Mouse (Mus musculus) left cerebral cortex, postnatal 4 days (tissue): ENCODE measurements around the gene Atg7. TPM values are rescaled to one million over a fixed set of nuclear protein-coding genes. Genes with fewer than 3 reads are reported as not detected.
"Not testable (repeated sequence)": the region's sequence is repeated elsewhere in the genome, so short reads cannot be mapped to it uniquely, and the experiment has no call there.

Experiments used
- DNase-seq: peaks from one replicate; pipeline ENCODE4 v3.0.0-alpha.2; 2022
- intact Hi-C: fragments of 180-260 bp; cut with DNase I; formaldehyde crosslinking; loops from one replicate; pipeline ENCODE4 v1.15.1; 2025
- total RNA-seq, 2 experiments: library from RNA; stranded (reverse); gene quantifications; 2 replicates each; pipeline ENCODE4 v1.2.3; 2021

Gene Atg7
- total RNA-seq, 2 experiments from 2014 or later = 16.4 to 20.3 TPM

GRCm38 (mm10) chr6:114873808-114874137 is 230.9 kb downstream of the Atg7 start:
- DNase-seq = no peak
- intact Hi-C loops = no loop called here

GRCm38 (mm10) chr6:114874138-114874928 is 231.4 kb downstream of the Atg7 start:
- intact Hi-C loops = no loop called here
- no peak for DNase-seq

- intact Hi-C loops = no loop called here
- peak; percentile 97 for DNase-seq
Observed at GRCm38 (mm10) chr6:114875018-114875558, 232.2 kb downstream of the Atg7 start.

GRCm38 (mm10) chr6:114876033-114876432 is 233.1 kb downstream of the Atg7 start:
- no peak for DNase-seq
- intact Hi-C loops = no loop called here

GRCm38 (mm10) chr6:114876546-114876945 is 233.6 kb downstream of the Atg7 start:
- intact Hi-C loops = no loop called here

GRCm38 (mm10) chr6:114878841-114879520 is 236.1 kb downstream of the Atg7 start:
- DNase-seq = peak; percentile 77
- intact Hi-C loops = no loop called here

More at GRCm38 (mm10) chr6:114876546-114876945, 233.6 kb downstream of the Atg7 start:
- no peak for DNase-seq

- intact Hi-C loops = loop anchor here (5.0 kb wide), 1 partner anchor 42 kb away; no protein-coding TSS in a partner anchor
Observed at GRCm38 (mm10) chr6:114880798-114881197, 237.9 kb downstream of the Atg7 start.

GRCm38 (mm10) chr6:114882212-114882611 is 239.3 kb downstream of the Atg7 start:
- no peak for DNase-seq
- intact Hi-C loops = loop anchor here (5.0 kb wide), 1 partner anchor 40 kb away; no protein-coding TSS in a partner anchor

More at GRCm38 (mm10) chr6:114880798-114881197, 237.9 kb downstream of the Atg7 start:
- DNase-seq = no peak

GRCm38 (mm10) chr6:114882675-114883074 is 239.8 kb downstream of the Atg7 start:
- intact Hi-C loops = loop anchor here (5.0 kb wide), 1 partner anchor 40 kb away; no protein-coding TSS in a partner anchor
- no peak for DNase-seq

GRCm38 (mm10) chr6:114883261-114883740 is 240.4 kb downstream of the Atg7 start:
- DNase-seq = peak; percentile 82
- intact Hi-C loops = loop anchor here (5.0 kb wide), 1 partner anchor 39 kb away; no protein-coding TSS in a partner anchor

- no peak for DNase-seq
- intact Hi-C loops = no loop called here
Observed at GRCm38 (mm10) chr6:114885129-114885528, 242.2 kb downstream of the Atg7 start.

GRCm38 (mm10) chr6:114886012-114886411 is 243.1 kb downstream of the Atg7 start:
- intact Hi-C loops = no loop called here
- no peak for DNase-seq

- intact Hi-C loops = no loop called here
- no peak for DNase-seq
Observed at GRCm38 (mm10) chr6:114886504-114887361, 243.8 kb downstream of the Atg7 start.

- DNase-seq = peak; percentile 68
- intact Hi-C loops = no loop called here
Observed at GRCm38 (mm10) chr6:114888922-114889321, 246.0 kb downstream of the Atg7 start.

GRCm38 (mm10) chr6:114889971-114890370 is 247.1 kb downstream of the Atg7 start:
- DNase-seq, intact Hi-C loops: not testable (repeated sequence)

- peak; percentile 98 for DNase-seq
- intact Hi-C loops = no loop called here
Observed at GRCm38 (mm10) chr6:114890411-114891115, 247.7 kb downstream of the Atg7 start.

- DNase-seq = no peak
- intact Hi-C loops = no loop called here
Observed at GRCm38 (mm10) chr6:114891272-114891671, 248.4 kb downstream of the Atg7 start.

GRCm38 (mm10) chr6:114891771-114892170 is 248.9 kb downstream of the Atg7 start:
- no peak for DNase-seq
- intact Hi-C loops = no loop called here

- intact Hi-C loops = no loop called here
- DNase-seq = peak; percentile 72
Observed at GRCm38 (mm10) chr6:114892363-114892762, 249.5 kb downstream of the Atg7 start.
